Comparison of ENCODE assay signal across 8 mouse cellular contexts in the genomic region with DNA sequence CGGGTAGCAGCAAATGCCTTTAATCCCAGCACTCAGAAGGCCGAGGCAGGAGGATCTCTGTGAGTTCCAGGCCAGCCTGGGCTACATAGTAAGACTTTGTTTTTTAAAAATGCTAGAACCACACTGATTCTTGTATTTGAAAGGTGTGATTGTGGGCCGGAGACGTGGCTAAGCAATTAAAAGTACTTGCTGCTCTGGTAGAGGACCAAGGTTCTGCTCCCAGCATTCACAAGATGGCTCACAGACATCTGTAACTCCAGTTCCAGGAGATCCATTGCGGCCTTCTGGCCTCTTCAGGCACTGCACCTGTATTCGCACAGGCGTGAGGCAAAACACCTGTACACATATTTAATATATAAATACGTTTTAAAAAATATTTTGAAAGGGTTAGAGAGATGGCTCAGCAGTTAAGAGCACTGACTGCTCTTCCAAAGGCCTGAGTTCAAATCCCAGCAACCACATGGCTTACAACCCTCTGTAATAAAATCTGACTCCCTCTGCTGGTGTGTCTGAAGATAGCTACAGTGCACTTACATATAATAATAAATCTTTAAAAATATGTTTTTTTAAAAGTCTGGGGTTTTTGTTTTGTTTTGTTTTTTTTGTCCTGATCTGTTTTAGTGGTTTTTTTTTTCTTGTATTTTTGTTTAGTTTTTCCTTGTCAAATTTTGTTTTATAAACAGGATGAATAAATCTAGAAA. TPM values are rescaled to one million over a fixed set of nuclear protein-coding genes. Genes with fewer than 3 reads are reported as not detected.
DNase-seq lines count a peak whose midpoint lies in the region; ATAC-seq and TF ChIP-seq lines count a peak whose summit lies in the region.

No protein-coding gene starts in this region.

- TF ChIP-seq CTCF in kidney, adult 2 months (conservative IDR thresholded peaks at IDR 0.05; ENCODE audit: insufficient read depth, insufficient read length, low read depth, low read length): no peak

- no peak for ATAC-seq in embryonic facial prominence, embryonic 13.5 days (ENCODE audit: insufficient number of reproducible peaks, insufficient read depth, low FRiP score, low TSS enrichment, low read depth)
- no peak for ATAC-seq in liver, embryonic 13.5 days (ENCODE audit: low read depth)

- peak overlapping the region; percentile 13 for H3K27ac ChIP-seq in kidney, adult 2 months (ENCODE audit: insufficient read depth, low read depth, low read length)
- H3K27ac ChIP-seq in embryonic facial prominence, embryonic 13.5 days: peak overlapping the region; percentile 44; the same call in 1 of the 2 replicates
- peak overlapping the region; percentile 83 for H3K27ac ChIP-seq in liver, embryonic 13.5 days

- H3K9me3 ChIP-seq in embryonic facial prominence, embryonic 13.5 days: no peaks in the 10 kb centered on the region
- H3K9me3 ChIP-seq in liver, embryonic 13.5 days (replicated peaks): no peaks in the 10 kb centered on the region

- no peaks in the 10 kb centered on the region; the same call in 1 of the 2 replicates for H3K4me1 ChIP-seq in kidney, adult 2 months (ENCODE audit: control insufficient read depth, insufficient read depth, low read length)
- peaks cover 11% of the 10 kb centered on the region; the same call in 1 of the 2 replicates for H3K4me1 ChIP-seq in embryonic facial prominence, embryonic 13.5 days
- H3K4me1 ChIP-seq in liver, embryonic 13.5 days (replicated peaks): peaks cover 33% of the 10 kb centered on the region

- no peak overlapping the region for H3K4me3 ChIP-seq in kidney, adult 2 months (ENCODE audit: insufficient read depth, low read depth, low read length)
- no peak overlapping the region for H3K4me3 ChIP-seq in embryonic facial prominence, embryonic 13.5 days
- H3K4me3 ChIP-seq in liver, embryonic 13.5 days (replicated peaks): peak overlapping the region; percentile 65

- TF ChIP-seq POLR2A in kidney, adult 2 months (IDR thresholded peaks at IDR 0.05; ENCODE audit: low read depth, low read length): no peak

- 91% methylated on average over 8 of the region's 8 CpGs for WGBS in kidney, adult 2 months
- 87% methylated on average over 8 of the region's 8 CpGs for WGBS in embryonic facial prominence, embryonic 13.5 days
- WGBS in liver, embryonic 13.5 days (ENCODE audit: insufficient replicate concordance): 66% methylated on average over 8 of the region's 8 CpGs

- no peak for DNase-seq in kidney, adult 2 months
- DNase-seq in kidney, postnatal 14 days: no peak
- peak; percentile 25 to 28 for DNase-seq in CD8-positive naive resting alpha-beta T cell, adult 2 months (ENCODE audit: low read depth in 2 of 2, low spot score in 2 of 2)
- no peak for DNase-seq in liver, embryonic 13.5 days
- DNase-seq in right cerebral cortex, postnatal 36 days (ENCODE audit: low spot score in 2 of 2): no peak
- DNase-seq in cerebellum, postnatal 14 days: no peak
- DNase-seq in testis, postnatal 14 days (ENCODE audit: low spot score): no peak

- no peaks in the 10 kb centered on the region for H3K36me3 ChIP-seq in kidney, adult 2 months (ENCODE audit: control insufficient read depth, insufficient read depth, low read length)
- no peaks in the 10 kb centered on the region for H3K36me3 ChIP-seq in embryonic facial prominence, embryonic 13.5 days
- H3K36me3 ChIP-seq in liver, embryonic 13.5 days: no peaks in the 10 kb centered on the region

- H3K27me3 ChIP-seq in kidney, adult 2 months (replicated peaks; ENCODE audit: control insufficient read depth, insufficient read depth, low read length): no peaks in the 10 kb centered on the region
- no peaks in the 10 kb centered on the region for H3K27me3 ChIP-seq in embryonic facial prominence, embryonic 13.5 days
- H3K27me3 ChIP-seq in liver, embryonic 13.5 days: no peaks in the 10 kb centered on the region

- H3K4me2 ChIP-seq in embryonic facial prominence, embryonic 13.5 days: peak overlapping the region; percentile 82; the same call in 1 of the 2 replicates
- H3K4me2 ChIP-seq in liver, embryonic 13.5 days: peak overlapping the region; percentile 78

- H3K9ac ChIP-seq in embryonic facial prominence, embryonic 13.5 days: no peak overlapping the region
- H3K9ac ChIP-seq in liver, embryonic 13.5 days: peak overlapping the region; percentile 75; the same call in 1 of the 2 replicates

RNA-seq across cellular contexts. Expression of gene Birc3, which starts 0.7 kb away (rescaled TPM):
- polyA plus RNA-seq in kidney, adult 2 months (2012; rRNA removed): 6.5 and 9.2 TPM in 2 replicates
- polyA plus RNA-seq in embryonic facial prominence, embryonic 13.5 days (2015; fragmentation: Nextera tagmentation; extraction: Ambion mirVana): 14.1 and 15.6 TPM in 2 replicates
- 4.8 and 5.7 TPM in 2 replicates for polyA plus RNA-seq in liver, embryonic 13.5 days (2015; fragmentation: Nextera tagmentation; extraction: Ambion mirVana)

RNA-seq across cellular contexts. Expression of gene Birc2, which starts 36.8 kb away (rescaled TPM):
- polyA plus RNA-seq in kidney, adult 2 months (2012; rRNA removed): 12.2 and 12.7 TPM in 2 replicates
- 41.6 and 45.5 TPM in 2 replicates for polyA plus RNA-seq in embryonic facial prominence, embryonic 13.5 days (2015; fragmentation: Nextera tagmentation; extraction: Ambion mirVana)
- 11.7 and 15.7 TPM in 2 replicates for polyA plus RNA-seq in liver, embryonic 13.5 days (2015; fragmentation: Nextera tagmentation; extraction: Ambion mirVana)

Comparison
In these comparisons a context has a peak if more than half of its experiments do, and no peak if none do; other contexts are left out.
1. DNase-seq: peak in CD8-positive naive resting alpha-beta T cell, adult 2 months (2 of 2); none in kidney, adult 2 months (single experiment), kidney, postnatal 14 days (single experiment), liver, embryonic 13.5 days (single experiment), right cerebral cortex, postnatal 36 days (0 of 2), cerebellum, postnatal 14 days (0 of 2) and testis, postnatal 14 days (single experiment).
2. H3K27ac ChIP-seq: peak in every context shown above with its lines; median percentile 83 in liver, embryonic 13.5 days; 44 in embryonic facial prominence, embryonic 13.5 days; 13 in kidney, adult 2 months.